Mouse (Mus musculus): ENCODE measurements at regions not wholly inside any gene's neighbourhood (a gene's known extent, or its start where the extent isn't known, plus 50 kb on each side); places are given as distances from the start of the nearest gene placed in this dataset.

DNA sequence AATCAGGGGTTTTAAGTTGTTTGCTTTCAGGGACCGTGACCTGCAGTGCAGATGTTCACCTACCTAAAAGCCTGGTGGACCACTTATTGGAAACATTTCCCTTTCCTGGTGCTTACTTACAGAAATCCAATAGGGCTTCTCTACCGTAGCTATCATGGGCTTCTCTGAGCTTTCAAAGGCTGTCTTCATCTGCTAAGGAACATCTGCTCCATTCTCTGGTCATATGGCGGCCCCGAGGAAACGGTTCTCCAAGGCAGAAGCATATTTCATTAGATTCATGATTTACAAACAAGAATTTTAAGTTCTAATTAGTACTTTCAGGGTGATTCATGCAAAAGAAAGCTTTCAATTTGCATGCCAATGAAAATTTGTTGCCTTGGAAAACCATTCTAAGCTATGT is 420.3 kb upstream of the Cdh6 start:
- H3K36me3 ChIP-seq (ENCODE audit: insufficient read depth, low read length), result no peaks in the 10 kb centered on the region
- H3K4me3 ChIP-seq (ENCODE audit: low read depth, low read length), result no peak overlapping the region
- no peaks in the 10 kb centered on the region for H3K4me1 ChIP-seq (ENCODE audit: insufficient read depth, low read length)
- no peaks in the 10 kb centered on the region for H3K9me3 ChIP-seq (ENCODE audit: low read length)
- no peak for DNase-seq (ENCODE audit: low spot score)
- WGBS, result 86% methylated on average over 5 of the region's 5 CpGs
- H3K9ac ChIP-seq (replicated peaks; ENCODE audit: low read length, poor library complexity, severe bottlenecking), result no peak overlapping the region
- ATAC-seq (ENCODE audit: low FRiP score), result no peak
- no peaks in the 10 kb centered on the region for H3K27me3 ChIP-seq (ENCODE audit: insufficient read depth, low read length)
- TF ChIP-seq CTCF (IDR thresholded peaks at IDR 0.05), result no peak
- H3K4me2 ChIP-seq (ENCODE audit: low read depth, low read length, poor library complexity, severe bottlenecking), result no peak overlapping the region
- H3K27ac ChIP-seq (ENCODE audit: low read depth, low read length), result no peak overlapping the region

DNA sequence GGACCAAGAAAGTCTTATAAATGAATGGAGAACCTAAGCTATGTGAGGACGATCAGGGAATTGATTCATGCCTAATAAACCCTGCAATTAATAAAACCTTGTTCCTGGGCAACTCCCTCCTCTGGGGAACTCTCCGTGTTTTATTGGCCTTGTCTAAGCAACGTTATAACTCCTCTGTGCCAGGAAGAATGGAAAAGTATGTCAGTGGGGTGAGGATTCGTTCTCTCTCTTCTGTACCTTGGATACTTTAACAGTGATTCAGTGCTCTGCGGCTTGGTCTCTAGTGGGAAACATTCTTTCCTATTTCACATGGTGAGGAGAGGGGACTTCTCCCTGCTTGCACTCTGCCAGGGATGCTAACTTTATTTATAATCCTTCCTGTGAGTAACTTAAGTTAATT is 417.4 kb upstream of the Cdh6 start:
- ATAC-seq (ENCODE audit: low FRiP score) (no peak), DNase-seq (ENCODE audit: low spot score) (no peak)
- no peaks in the 10 kb centered on the region for H3K4me1 ChIP-seq (ENCODE audit: insufficient read depth, low read length)
- no peak for TF ChIP-seq CTCF (IDR thresholded peaks at IDR 0.05)
- H3K36me3 ChIP-seq (ENCODE audit: insufficient read depth, low read length), result no peaks in the 10 kb centered on the region
- no peaks in the 10 kb centered on the region for H3K27me3 ChIP-seq (ENCODE audit: insufficient read depth, low read length)
- H3K4me2 ChIP-seq (ENCODE audit: low read depth, low read length, poor library complexity, severe bottlenecking), result no peak overlapping the region
- no peak overlapping the region for H3K27ac ChIP-seq (ENCODE audit: low read depth, low read length)
- H3K4me3 ChIP-seq (ENCODE audit: low read depth, low read length), result no peak overlapping the region
- no peaks in the 10 kb centered on the region for H3K9me3 ChIP-seq (ENCODE audit: low read length)
- no peak overlapping the region for H3K9ac ChIP-seq (replicated peaks; ENCODE audit: low read length, poor library complexity, severe bottlenecking)
- 62% methylated on average over 5 of the region's 5 CpGs for WGBS

DNA sequence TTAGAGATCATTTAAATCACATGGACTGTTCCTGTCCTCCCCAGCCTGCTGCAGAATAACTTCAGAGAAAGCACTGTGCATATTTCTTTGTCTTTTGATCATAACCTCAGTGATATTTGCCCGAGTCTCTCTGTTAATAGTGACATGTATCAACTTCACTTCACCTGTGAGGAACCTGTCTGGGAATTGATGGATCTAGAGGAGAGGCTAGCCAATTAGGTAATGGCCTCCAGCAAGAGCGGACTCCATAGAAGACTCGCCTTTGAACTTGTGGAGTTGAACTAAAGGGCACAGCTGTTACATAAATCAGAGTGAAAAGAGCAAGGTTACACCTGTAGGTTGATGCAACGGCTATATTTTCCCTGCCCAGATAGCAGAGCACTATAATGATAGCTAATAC is 409.8 kb upstream of the Cdh6 start:
- no peak overlapping the region for H3K27ac ChIP-seq (ENCODE audit: low read depth, low read length)
- no peak for DNase-seq (ENCODE audit: low spot score)
- no peak overlapping the region for H3K9ac ChIP-seq (replicated peaks; ENCODE audit: low read length, poor library complexity, severe bottlenecking)
- WGBS, result 63% methylated on average over 4 of the region's 4 CpGs
- ATAC-seq (ENCODE audit: low FRiP score), result 0 out of 2 replicates have a peak, but pooled peaks have one; percentile 13
- H3K36me3 ChIP-seq (ENCODE audit: insufficient read depth, low read length), result no peaks in the 10 kb centered on the region
- H3K27me3 ChIP-seq (ENCODE audit: insufficient read depth, low read length), result no peaks in the 10 kb centered on the region
- H3K4me2 ChIP-seq (ENCODE audit: low read depth, low read length, poor library complexity, severe bottlenecking), result no peak overlapping the region
- H3K9me3 ChIP-seq (ENCODE audit: low read length), result no peaks in the 10 kb centered on the region
- H3K4me1 ChIP-seq (ENCODE audit: insufficient read depth, low read length), result no peaks in the 10 kb centered on the region
- TF ChIP-seq CTCF (IDR thresholded peaks at IDR 0.05), result no peak
- H3K4me3 ChIP-seq (ENCODE audit: low read depth, low read length), result no peak overlapping the region

DNA sequence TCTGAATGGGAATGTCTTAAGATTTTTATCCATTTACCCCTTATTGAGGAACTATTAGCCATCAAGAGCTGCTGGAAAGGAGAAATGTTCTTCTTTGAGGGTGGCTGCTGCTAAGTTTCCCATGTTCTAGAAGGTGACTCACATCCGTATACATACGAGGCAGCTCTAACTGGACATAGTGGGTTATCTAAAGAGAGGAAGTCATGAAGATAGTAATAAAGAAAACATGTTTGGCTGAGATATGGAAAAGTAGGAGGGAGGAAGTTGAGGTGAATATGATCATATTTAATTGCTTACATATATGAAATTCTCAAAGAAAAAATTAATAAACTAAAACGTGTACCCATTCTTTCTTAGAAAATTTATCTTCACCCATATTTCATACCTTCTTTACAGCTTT is 408.7 kb upstream of the Cdh6 start:
- no peak overlapping the region for H3K4me3 ChIP-seq (ENCODE audit: low read depth, low read length)
- no peak overlapping the region for H3K9ac ChIP-seq (replicated peaks; ENCODE audit: low read length, poor library complexity, severe bottlenecking)
- 90% methylated on average over 3 of the region's 3 CpGs for WGBS
- H3K9me3 ChIP-seq (ENCODE audit: low read length), result no peaks in the 10 kb centered on the region
- no peaks in the 10 kb centered on the region for H3K27me3 ChIP-seq (ENCODE audit: insufficient read depth, low read length)
- no peak for DNase-seq (ENCODE audit: low spot score)
- TF ChIP-seq CTCF (IDR thresholded peaks at IDR 0.05), result no peak
- H3K36me3 ChIP-seq (ENCODE audit: insufficient read depth, low read length), result no peaks in the 10 kb centered on the region
- no peak overlapping the region for H3K4me2 ChIP-seq (ENCODE audit: low read depth, low read length, poor library complexity, severe bottlenecking)
- no peaks in the 10 kb centered on the region for H3K4me1 ChIP-seq (ENCODE audit: insufficient read depth, low read length)
- no peak for ATAC-seq (ENCODE audit: low FRiP score)
- H3K27ac ChIP-seq (ENCODE audit: low read depth, low read length), result no peak overlapping the region

DNA sequence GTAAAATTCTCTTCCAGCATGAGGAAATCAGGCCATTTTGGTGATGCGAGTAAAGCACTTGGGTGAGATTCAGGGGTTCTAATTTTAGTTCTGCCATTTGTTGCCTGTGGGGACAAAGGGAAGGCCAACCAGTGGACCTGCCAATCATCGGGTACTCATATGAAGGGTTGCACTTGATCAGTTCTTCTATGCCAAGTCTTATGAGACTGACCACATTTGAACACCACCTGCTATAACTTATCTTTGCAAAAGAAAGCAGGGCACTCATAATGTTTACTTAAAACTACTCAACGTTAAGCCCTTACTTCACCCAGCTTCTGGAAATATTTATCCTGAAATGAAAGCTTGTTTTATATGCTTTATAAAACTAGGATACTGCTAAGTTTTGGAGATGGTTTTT is 400.1 kb upstream of the Cdh6 start:
- no peak for ATAC-seq (ENCODE audit: low FRiP score)
- TF ChIP-seq CTCF (IDR thresholded peaks at IDR 0.05), result no peak
- Histone ChIP-seq H3K27ac (ENCODE audit: low read depth, low read length) (no peak overlapping the region), H3K9me3 (ENCODE audit: low read length) (no peaks in the 10 kb centered on the region), H3K9ac (replicated peaks; ENCODE audit: low read length, poor library complexity, severe bottlenecking) (no peak overlapping the region), H3K4me1 (ENCODE audit: insufficient read depth, low read length) (no peaks in the 10 kb centered on the region), H3K27me3 (ENCODE audit: insufficient read depth, low read length) (no peaks in the 10 kb centered on the region), H3K4me3 (ENCODE audit: low read depth, low read length) (no peak overlapping the region), H3K4me2 (ENCODE audit: low read depth, low read length, poor library complexity, severe bottlenecking) (no peak overlapping the region), H3K36me3 (ENCODE audit: insufficient read depth, low read length) (no peaks in the 10 kb centered on the region)
- WGBS, result 93% methylated on average over 3 of the region's 3 CpGs
- DNase-seq (ENCODE audit: low spot score), result no peak

DNA sequence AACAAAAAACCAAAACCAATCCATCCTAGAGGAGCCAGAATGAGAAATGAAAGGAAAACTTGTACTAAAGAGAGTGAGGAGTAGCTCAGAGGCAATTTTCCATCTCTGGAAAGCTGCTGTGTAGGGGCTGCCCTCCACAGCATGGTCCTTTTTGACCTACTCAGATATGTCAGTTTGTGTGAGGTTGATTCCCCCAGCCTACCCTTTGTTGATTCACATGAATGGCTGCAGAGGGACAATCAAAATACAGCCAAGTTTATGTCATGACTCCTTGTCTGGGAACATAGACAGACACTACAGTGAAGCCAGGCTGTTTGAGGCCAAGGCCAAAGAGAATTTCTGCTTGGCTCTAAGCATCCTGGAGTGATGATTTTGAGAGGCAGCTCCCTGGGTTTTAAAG is 387.4 kb upstream of the Cdh6 start:
- DNase-seq (ENCODE audit: low spot score) (peak; percentile 64), ATAC-seq (ENCODE audit: low FRiP score) (no peak; the same call in 1 of the 2 replicates)
- H3K27me3 ChIP-seq (ENCODE audit: insufficient read depth, low read length), result no peaks in the 10 kb centered on the region
- no peak overlapping the region for H3K9ac ChIP-seq (replicated peaks; ENCODE audit: low read length, poor library complexity, severe bottlenecking)
- H3K4me2 ChIP-seq (ENCODE audit: low read depth, low read length, poor library complexity, severe bottlenecking), result no peak overlapping the region
- no peaks in the 10 kb centered on the region for H3K9me3 ChIP-seq (ENCODE audit: low read length)
- no peak for TF ChIP-seq CTCF (IDR thresholded peaks at IDR 0.05)
- no peak overlapping the region for H3K27ac ChIP-seq (ENCODE audit: low read depth, low read length)
- H3K4me3 ChIP-seq (ENCODE audit: low read depth, low read length), result no peak overlapping the region
- H3K4me1 ChIP-seq (ENCODE audit: insufficient read depth, low read length), result no peaks in the 10 kb centered on the region
- H3K36me3 ChIP-seq (ENCODE audit: insufficient read depth, low read length), result no peaks in the 10 kb centered on the region
